Mouse (Mus musculus) thymus, postnatal 4 days (tissue): ENCODE measurements around the gene Col4a1.

ENCODE experiments used
- DNase-seq: peaks from one replicate; pipeline ENCODE4 v3.0.0; 2021

Gene Col4a1

GRCm38 (mm10) chr8:11327722-11328417, 15.2 kb upstream of the Col4a1 start:
- DNase-seq: no peak

- no peak for DNase-seq
Observed at GRCm38 (mm10) chr8:11327298-11327697, 14.7 kb upstream of the Col4a1 start.

DNA sequence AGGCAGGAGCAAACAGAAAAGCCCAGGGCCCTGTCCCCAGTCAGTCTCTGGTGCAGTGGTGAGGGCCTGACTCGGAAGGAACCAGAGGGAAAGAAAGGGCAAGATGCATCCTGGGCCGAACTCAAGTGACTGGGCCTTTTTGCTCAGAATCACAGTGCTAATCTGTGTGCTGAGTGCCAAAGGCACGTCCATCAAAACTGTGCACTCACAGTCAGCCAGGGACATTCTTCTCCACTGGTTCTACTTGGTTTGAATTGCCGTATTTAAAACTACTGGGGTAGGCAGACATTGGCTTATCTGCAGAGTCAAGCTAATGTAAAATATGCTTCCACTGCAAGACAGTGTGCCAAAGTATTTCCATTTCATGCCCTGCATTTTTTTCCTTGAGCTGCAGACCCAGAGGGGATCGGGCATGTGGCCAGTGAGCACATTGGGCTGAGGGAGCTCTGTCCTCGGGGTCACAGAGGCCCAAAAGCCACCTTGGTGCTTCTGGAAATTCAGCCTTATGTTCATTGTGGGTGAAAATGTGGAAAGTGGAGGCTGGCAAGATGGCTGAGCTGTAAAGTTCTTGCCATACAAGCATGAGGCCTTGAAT, 12.3 kb upstream of the Col4a1 start:
- no peak for DNase-seq

GRCm38 (mm10) chr8:11323681-11324080, 11.1 kb upstream of the Col4a1 start:
- DNase-seq: no peak

DNA sequence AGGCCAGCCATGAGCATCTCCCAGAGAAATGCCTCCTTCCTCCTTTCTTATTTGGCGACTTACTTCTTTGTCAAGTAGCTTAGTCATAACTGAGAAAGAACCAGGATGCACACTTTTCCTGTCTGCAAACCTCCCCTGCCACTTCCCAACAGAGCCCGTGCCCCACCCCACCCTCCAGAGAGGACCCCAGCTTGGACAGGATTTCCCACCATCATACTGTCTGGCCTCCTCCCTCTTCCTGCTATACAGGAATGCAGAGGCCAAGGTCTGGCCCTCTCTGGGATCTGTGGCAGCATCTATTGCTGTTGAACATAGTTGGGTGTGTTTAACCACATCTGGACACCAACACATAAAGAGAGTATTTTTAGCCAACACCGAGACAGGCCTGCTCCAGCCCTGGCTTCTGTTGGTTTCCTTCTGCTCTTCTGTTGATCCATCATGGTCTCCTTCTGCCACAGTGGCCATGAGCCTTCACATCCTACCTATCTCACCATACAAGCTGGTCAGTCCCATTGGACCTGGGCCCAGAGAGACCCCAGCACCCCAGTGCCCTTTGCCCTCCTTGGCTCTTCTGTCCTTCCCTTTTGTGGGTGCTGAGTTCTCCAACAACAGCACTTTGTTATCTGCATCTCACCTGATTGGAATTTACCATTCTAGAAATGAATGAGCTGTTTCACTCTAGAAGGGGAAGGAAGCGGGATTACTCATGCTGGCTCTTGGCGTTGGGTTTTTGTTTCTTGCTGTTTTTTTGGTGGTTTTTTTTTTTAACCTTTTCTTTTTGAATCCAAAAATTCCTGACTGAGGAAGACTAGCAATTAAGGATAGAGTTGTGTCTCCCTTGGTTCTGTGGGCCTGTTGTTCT, 10.3 kb upstream of the Col4a1 start:
- DNase-seq: no peak

DNA sequence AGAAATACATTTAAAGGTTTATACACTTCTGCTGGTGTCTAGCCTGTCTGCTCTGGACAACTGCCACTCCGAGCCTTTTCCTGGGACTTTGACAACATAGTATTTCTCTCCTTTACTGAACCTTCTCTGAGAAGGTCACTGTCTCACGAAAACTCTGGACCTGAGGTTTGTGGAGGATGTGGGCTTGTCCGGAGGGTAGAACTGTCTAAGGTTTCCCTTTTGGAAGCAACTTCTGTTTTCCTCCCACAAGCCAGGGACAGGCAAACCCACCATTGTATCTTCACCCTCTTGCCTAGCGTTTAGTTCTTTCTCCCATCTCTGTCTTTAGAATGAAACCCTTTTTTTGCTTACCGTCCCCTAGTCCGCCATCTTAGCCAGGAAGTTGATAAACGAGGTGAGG, 9.2 kb upstream of the Col4a1 start:
- DNase-seq: no peak

GRCm38 (mm10) chr8:11319405-11319804, 6.8 kb upstream of the Col4a1 start:
- no peak for DNase-seq

DNA sequence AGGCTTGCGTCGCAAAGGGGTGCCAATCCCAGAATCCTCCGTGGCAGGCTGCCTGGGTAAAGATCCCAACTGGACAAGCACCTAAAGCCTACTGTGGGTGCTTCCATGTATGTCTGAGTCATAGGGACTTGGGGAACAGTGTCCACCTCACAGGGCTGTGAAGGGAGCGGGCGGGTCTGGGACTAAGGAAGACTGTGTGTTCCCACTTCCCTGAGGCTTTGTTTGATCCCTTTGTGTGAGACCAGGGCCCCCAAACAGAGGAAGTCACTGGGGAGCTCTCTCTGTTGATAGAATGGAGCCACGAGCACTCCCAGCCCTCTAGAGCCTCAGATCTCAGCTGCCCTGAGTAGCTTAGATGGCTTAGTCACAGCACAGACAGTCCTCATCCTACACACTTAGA, 3.5 kb upstream of the Col4a1 start:
- no peak for DNase-seq

- no peak for DNase-seq
Observed at GRCm38 (mm10) chr8:11315179-11315943, 2.7 kb upstream of the Col4a1 start.

- no peak for DNase-seq
Observed at GRCm38 (mm10) chr8:11314613-11315012, 2.0 kb upstream of the Col4a1 start.

DNA sequence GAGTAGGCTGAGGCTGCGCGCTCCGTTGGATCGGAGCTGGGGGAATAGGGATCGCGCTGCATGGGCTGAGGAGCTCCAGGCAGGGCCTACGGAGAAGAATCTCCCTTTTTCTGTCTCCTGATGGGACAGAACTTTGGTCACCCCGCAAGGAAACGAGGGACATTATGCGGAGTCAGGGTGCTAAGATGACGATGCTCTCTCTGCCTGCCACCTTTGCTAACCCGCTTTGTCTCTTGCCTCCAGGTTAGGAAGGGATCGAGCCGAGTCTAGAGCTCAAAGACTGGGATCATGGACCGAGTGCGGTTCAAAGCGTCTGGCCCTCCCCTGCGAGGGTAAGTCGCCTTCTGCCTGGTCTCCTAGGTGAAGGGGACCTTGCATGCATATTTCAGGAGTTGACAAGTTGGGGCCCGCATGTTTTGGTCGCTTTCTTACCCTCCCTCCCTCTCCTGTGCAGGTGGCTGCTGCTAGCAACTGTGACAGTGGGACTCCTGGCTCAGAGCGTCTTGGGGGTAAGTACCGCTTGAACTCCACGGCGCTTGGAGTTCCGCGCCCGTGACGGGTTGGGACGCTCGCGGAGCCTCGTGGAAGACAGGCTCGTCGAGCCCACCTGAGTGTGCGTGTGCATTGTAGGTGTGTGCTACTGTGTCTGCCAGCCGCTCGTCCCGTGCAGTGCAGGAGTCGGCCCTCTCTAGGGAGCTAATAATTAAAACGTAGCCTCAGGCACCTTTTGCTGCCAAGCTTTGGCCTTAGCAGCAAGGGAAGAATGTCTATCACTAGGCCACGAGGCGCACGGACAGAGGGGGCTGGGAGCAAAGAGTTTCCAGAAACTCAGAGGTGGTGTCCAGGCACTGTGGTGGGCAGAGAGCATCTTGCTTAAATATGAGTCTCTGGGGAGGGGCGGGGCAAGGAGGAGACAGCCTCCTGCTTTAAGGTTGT, 818 bp upstream of the Col4a1 start:
- no peak for DNase-seq

- no peak for DNase-seq
Observed at GRCm38 (mm10) chr8:11311681-11312348, 811 bp downstream of the Col4a1 start.

GRCm38 (mm10) chr8:11310049-11310448, 2.6 kb downstream of the Col4a1 start:
- DNase-seq: no peak

- no peak for DNase-seq
Observed at GRCm38 (mm10) chr8:11309226-11309625, 3.4 kb downstream of the Col4a1 start.

- no peak for DNase-seq
Observed at GRCm38 (mm10) chr8:11308570-11308998, 4.0 kb downstream of the Col4a1 start.

DNA sequence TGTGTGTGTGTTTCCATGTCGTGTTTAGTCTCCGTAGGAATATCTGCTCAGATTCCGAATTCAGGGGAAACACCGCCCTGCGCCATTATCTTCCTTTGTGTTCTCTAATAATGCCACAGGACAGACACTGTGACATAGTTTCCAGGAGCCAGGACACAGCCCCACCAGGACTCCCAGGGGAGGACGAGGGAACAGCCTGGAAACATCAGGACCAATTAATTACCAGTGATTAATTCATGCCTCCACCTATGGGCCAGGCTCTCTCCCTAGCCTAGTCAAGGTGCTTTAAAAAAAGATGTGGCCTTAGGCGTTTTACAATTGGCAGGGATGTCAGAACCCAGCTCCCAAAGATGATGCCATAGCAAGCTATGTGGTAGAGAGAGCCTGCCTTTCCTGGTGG, 5.2 kb downstream of the Col4a1 start:
- no peak for DNase-seq

GRCm38 (mm10) chr8:11305539-11305938, 7.1 kb downstream of the Col4a1 start:
- DNase-seq: no peak

- no peak for DNase-seq
Observed at GRCm38 (mm10) chr8:11304027-11304601, 8.5 kb downstream of the Col4a1 start.

- no peak for DNase-seq
Observed at GRCm38 (mm10) chr8:11300436-11300835, 12.2 kb downstream of the Col4a1 start.

- DNase-seq: no peak
Observed at GRCm38 (mm10) chr8:11299317-11299602, 13.4 kb downstream of the Col4a1 start.
